Mouse (Mus musculus) lung, postnatal 0 days (tissue): ENCODE results near the gene Tcap.

ENCODE experiments used
- CTCF ChIP-seq: IDR thresholded peaks from 2 replicates; pipeline ENCODE4 v1.5.1; 2016; ENCODE audit warnings: antibody characterized with exemption, mild to moderate bottlenecking
- EP300 ChIP-seq: IDR thresholded peaks from 2 replicates; pipeline ENCODE4 v1.6.1; 2016; ENCODE audit warnings: antibody characterized with exemption, mild to moderate bottlenecking, control low read depth

DNA sequence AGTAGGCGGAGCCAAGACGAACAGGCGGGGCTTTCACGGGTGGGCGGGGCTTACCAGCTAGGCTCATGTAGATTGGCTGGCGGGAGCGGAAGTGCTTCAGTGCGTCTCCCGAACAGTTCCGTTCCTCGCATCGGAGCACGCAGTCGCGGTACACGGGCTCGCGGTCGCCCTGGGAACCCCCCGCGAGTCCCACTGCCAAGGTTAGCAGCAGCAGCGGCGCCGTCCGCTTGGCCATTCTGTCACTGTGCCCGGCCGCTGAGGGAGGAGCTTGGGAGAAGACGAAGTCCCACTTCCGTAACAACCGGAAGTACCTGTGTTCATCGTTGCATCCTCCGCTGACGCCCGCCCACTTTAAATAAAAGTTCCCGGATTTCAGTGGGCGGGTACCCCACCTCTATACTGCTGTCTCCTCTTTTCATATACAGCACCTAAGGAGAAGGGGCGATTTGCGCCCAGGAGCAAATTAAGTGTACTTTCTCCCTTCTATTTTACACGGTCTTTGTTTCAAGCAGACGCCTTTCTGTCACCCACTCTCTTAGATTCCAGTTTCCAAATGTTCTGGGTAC is 16.6 kb downstream of the Tcap start, which contains the start of gene Pgap3:
- TF ChIP-seq CTCF (no peak), EP300 (no peak)
